Mouse (Mus musculus) spleen, postnatal 10 days (tissue): ENCODE measurements around the gene Cenpv.
"Not testable (repeated sequence)": the region's sequence is repeated elsewhere in the genome, so short reads cannot be mapped to it uniquely, and the experiment has no call there.

Experiments
- DNase-seq, 2 experiments: peaks; one replicate each; pipeline ENCODE4 v3.0.0; 2021 to 2022; ENCODE audit warnings: low spot score in 2 of 2

Cenpv gene

GRCm38 (mm10) chr11:62553633-62554032 is 14.6 kb upstream of the Cenpv start:
- DNase-seq = no peak

- no peak for DNase-seq
Observed at GRCm38 (mm10) chr11:62553186-62553585, 14.1 kb upstream of the Cenpv start.

GRCm38 (mm10) chr11:62551226-62552119 is 12.4 kb upstream of the Cenpv start:
- peak; percentile 94 to 95 for DNase-seq

- DNase-seq = peak; percentile 93 to 99
Observed at GRCm38 (mm10) chr11:62550727-62551225, 11.7 kb upstream of the Cenpv start, which contains the start of gene Ubb. Gene Ubb (plus strand): TSS chr11:62551171.

GRCm38 (mm10) chr11:62550227-62550685 is 11.2 kb upstream of the Cenpv start:
- DNase-seq = peak; percentile 61 to 80

GRCm38 (mm10) chr11:62549782-62550181 is 10.7 kb upstream of the Cenpv start:
- peak; percentile 33 to 70 for DNase-seq

GRCm38 (mm10) chr11:62543991-62544390 is 4.9 kb upstream of the Cenpv start:
- no peak for DNase-seq

- DNase-seq = no peak
Observed at GRCm38 (mm10) chr11:62541581-62541980, 2.5 kb upstream of the Cenpv start.

- DNase-seq = no peak
Observed at GRCm38 (mm10) chr11:62540969-62541368, 1.9 kb upstream of the Cenpv start.

- no peak for DNase-seq
Observed at GRCm38 (mm10) chr11:62540167-62540566, 1.1 kb upstream of the Cenpv start.

GRCm38 (mm10) chr11:62538321-62539088 is 556 bp downstream of the Cenpv start:
- DNase-seq = peak; percentile 72 to 82

GRCm38 (mm10) chr11:62537590-62537989 is 1.5 kb downstream of the Cenpv start:
- DNase-seq = no peak

- DNase-seq = no peak
Observed at GRCm38 (mm10) chr11:62537089-62537488, 2.0 kb downstream of the Cenpv start.

- no peak for DNase-seq
Observed at GRCm38 (mm10) chr11:62522283-62522682, 16.8 kb downstream of the Cenpv start.

GRCm38 (mm10) chr11:62518991-62519390 is 20.1 kb downstream of the Cenpv start:
- DNase-seq = no peak

- DNase-seq = no peak
Observed at GRCm38 (mm10) chr11:62513311-62513710, 25.8 kb downstream of the Cenpv start.

GRCm38 (mm10) chr11:62512529-62513080 is 26.5 kb downstream of the Cenpv start:
- DNase-seq = no peak

GRCm38 (mm10) chr11:62511444-62512202 is 27.4 kb downstream of the Cenpv start:
- DNase-seq = no peak

- DNase-seq = no peak
Observed at GRCm38 (mm10) chr11:62510956-62511355, 28.1 kb downstream of the Cenpv start.

- no peak for DNase-seq
Observed at GRCm38 (mm10) chr11:62509571-62509970, 29.5 kb downstream of the Cenpv start.

- DNase-seq = not testable (repeated sequence)
Observed at GRCm38 (mm10) chr11:62508816-62509215, 30.2 kb downstream of the Cenpv start.
